Mouse (Mus musculus): ENCODE data around the gene Tmem165.

GRCm38 (mm10) chr5:76190609-76191008 lies 6.9 kb downstream of the Tmem165 start:
- TF ChIP-seq CTCF (IDR thresholded peaks at IDR 0.05; ENCODE audit: low read depth) (no peak), EP300 (IDR thresholded peaks at IDR 0.05; ENCODE audit: low read depth) (no peak)
